Mouse (Mus musculus): ENCODE data around the gene Cpm.

- TF ChIP-seq CTCF (IDR thresholded peaks at IDR 0.05; ENCODE audit: borderline replicate concordance, insufficient read depth, low read depth, low read length) (no peak), POLR2A (IDR thresholded peaks at IDR 0.05; ENCODE audit: borderline replicate concordance, insufficient read depth, low read length) (no peak)
Observed at GRCm38 (mm10) chr10:117659430-117659813, 30.1 kb downstream of the Cpm start.

Data from cerebellum, adult 2 months (tissue).